Mouse (Mus musculus) forebrain, embryonic 16.5 days (tissue): Measurements from ENCODE around the gene Col18a1. TPM values are rescaled to one million over a fixed set of nuclear protein-coding genes. Genes with fewer than 3 reads are reported as not detected.

Experiments
- ATAC-seq: fragments of 200-750 bp; cut with Nextera tagmentation; 2 replicates; pipeline ENCODE4 v1.8.0; 2017; ENCODE audit warnings: mild to moderate bottlenecking, moderate library complexity
- H3K27ac ChIP-seq: fragments of 300-500 bp; sonication (generic); 2 replicates; pipeline ENCODE4 v1.5.1; 2014; ENCODE audit warnings: low read length, control low read depth
- H3K27me3 ChIP-seq: fragments of 300-500 bp; sonication (generic); replicated peaks from 2 replicates; pipeline ENCODE4 v1.6.1; 2014; ENCODE audit warnings: low read length; ENCODE audit not compliant: control insufficient read depth, insufficient read depth
- H3K36me3 ChIP-seq: fragments of 300-500 bp; sonication (generic); 2 replicates; pipeline ENCODE4 v1.6.1; 2014; ENCODE audit not compliant: control insufficient read depth, insufficient read depth
- H3K4me1 ChIP-seq: fragments of 300-500 bp; sonication (generic); replicated peaks from 2 replicates; pipeline ENCODE4 v1.6.1; 2014; ENCODE audit warnings: low read length; ENCODE audit not compliant: control insufficient read depth, insufficient read depth
- H3K4me2 ChIP-seq: fragments of 300-500 bp; sonication (generic); 2 replicates; pipeline ENCODE4 v1.6.1; 2014; ENCODE audit warnings: mild to moderate bottlenecking, low read length, control low read depth
- H3K4me3 ChIP-seq: fragments of 300-500 bp; sonication (generic); replicated peaks from 2 replicates; pipeline ENCODE4 v1.5.1; 2014; ENCODE audit warnings: mild to moderate bottlenecking, low read length, control low read depth
- H3K9ac ChIP-seq: fragments of 300-500 bp; sonication (generic); replicated peaks from 2 replicates; pipeline ENCODE4 v1.6.1; 2014; ENCODE audit warnings: low read depth, low read length, control low read depth
- H3K9me3 ChIP-seq: fragments of 300-500 bp; sonication (generic); 2 replicates; pipeline ENCODE4 v1.6.1; 2016; ENCODE audit warnings: low read length; ENCODE audit not compliant: control insufficient read depth
- WGBS: fragments of 180-500 bp; shearing (Covaris S2); extraction: QIAGEN DNeasy Blood & Tissue Kit; methylation state at CpG from one replicate; pipeline ENCODE4 v1.1.7; 2014; 5-methylcytosine and 5-hydroxymethylcytosine counted together
- polyA plus RNA-seq: library from polyadenylated mRNA; unstranded; fragments of >200 nt; fragmentation: Nextera tagmentation; extraction: Ambion mirVana; gene quantifications from 2 replicates; pipeline ENCODE4 v1.2.1, GENCODE M21; 2015

Gene Col18a1
- polyA plus RNA-seq, 1 experiment from 2014 or later, result 21.7 TPM

GRCm38 (mm10) chr10:77104327-77104726, 62.0 kb downstream of the Col18a1 start:
- Histone ChIP-seq H3K36me3 (no peaks in the 10 kb centered on the region), H3K4me2 (no peak overlapping the region), H3K4me3 (no peak overlapping the region), H3K27me3 (no peaks in the 10 kb centered on the region), H3K9me3 (no peaks in the 10 kb centered on the region), H3K27ac (no peak overlapping the region), H3K4me1 (no peaks in the 10 kb centered on the region), H3K9ac (no peak overlapping the region)
- no peak for ATAC-seq

GRCm38 (mm10) chr10:77103689-77104088, 62.7 kb downstream of the Col18a1 start:
- 82% methylated on average over 8 of the region's 8 CpGs for WGBS
- Histone ChIP-seq H3K4me1 (no peaks in the 10 kb centered on the region), H3K4me2 (no peak overlapping the region), H3K27ac (no peak overlapping the region), H3K27me3 (no peaks in the 10 kb centered on the region), H3K9ac (no peak overlapping the region), H3K9me3 (no peaks in the 10 kb centered on the region), H3K4me3 (no peak overlapping the region), H3K36me3 (no peaks in the 10 kb centered on the region)
- ATAC-seq, result no peak

- Histone ChIP-seq H3K27me3 (no peaks in the 10 kb centered on the region), H3K4me1 (no peaks in the 10 kb centered on the region), H3K4me2 (no peak overlapping the region), H3K36me3 (no peaks in the 10 kb centered on the region), H3K9ac (no peak overlapping the region), H3K27ac (no peak overlapping the region), H3K4me3 (no peak overlapping the region), H3K9me3 (no peaks in the 10 kb centered on the region)
- no peak for ATAC-seq
- 92% methylated on average over 4 of the region's 4 CpGs for WGBS
Observed at GRCm38 (mm10) chr10:77099777-77100176, 66.6 kb downstream of the Col18a1 start.

GRCm38 (mm10) chr10:77098619-77099018, 67.7 kb downstream of the Col18a1 start:
- Histone ChIP-seq H3K27ac (no peak overlapping the region), H3K36me3 (no peaks in the 10 kb centered on the region), H3K9ac (no peak overlapping the region), H3K4me2 (no peak overlapping the region), H3K4me1 (no peaks in the 10 kb centered on the region), H3K27me3 (no peaks in the 10 kb centered on the region), H3K9me3 (no peaks in the 10 kb centered on the region), H3K4me3 (no peak overlapping the region)
- WGBS, result 86% methylated on average over 2 of the region's 2 CpGs
- no peak for ATAC-seq

- H3K27ac ChIP-seq, result no peak overlapping the region
- H3K4me2 ChIP-seq, result no peak overlapping the region
- peaks cover 4% of the 10 kb centered on the region; the same call in 1 of the 2 replicates for H3K9me3 ChIP-seq
- H3K36me3 ChIP-seq, result no peaks in the 10 kb centered on the region
- ATAC-seq, result no peak
- no peaks in the 10 kb centered on the region for H3K27me3 ChIP-seq
- no peak overlapping the region for H3K4me3 ChIP-seq
- no peaks in the 10 kb centered on the region for H3K4me1 ChIP-seq
- 75% methylated on average over 4 of the region's 4 CpGs for WGBS
- no peak overlapping the region for H3K9ac ChIP-seq
Observed at GRCm38 (mm10) chr10:77097890-77098200, 68.5 kb downstream of the Col18a1 start.

GRCm38 (mm10) chr10:77097006-77097889, 69.1 kb downstream of the Col18a1 start:
- no peak for ATAC-seq
- WGBS, result 51% methylated on average over 12 of the region's 12 CpGs
- Histone ChIP-seq H3K4me1 (no peaks in the 10 kb centered on the region), H3K36me3 (no peaks in the 10 kb centered on the region), H3K4me2 (no peak overlapping the region), H3K27ac (no peak overlapping the region), H3K4me3 (no peak overlapping the region), H3K9ac (no peak overlapping the region), H3K27me3 (no peaks in the 10 kb centered on the region), H3K9me3 (peaks cover 8% of the 10 kb centered on the region; the same call in 1 of the 2 replicates)

GRCm38 (mm10) chr10:77095666-77096065, 70.7 kb downstream of the Col18a1 start:
- no peak overlapping the region for H3K4me3 ChIP-seq
- H3K27ac ChIP-seq, result no peak overlapping the region
- no peak overlapping the region for H3K4me2 ChIP-seq
- no peak for ATAC-seq
- WGBS, result 96% methylated on average over 3 of the region's 3 CpGs
- peaks cover 8% of the 10 kb centered on the region; the same call in 1 of the 2 replicates for H3K9me3 ChIP-seq
- no peak overlapping the region for H3K9ac ChIP-seq
- H3K36me3 ChIP-seq, result no peaks in the 10 kb centered on the region
- H3K27me3 ChIP-seq, result no peaks in the 10 kb centered on the region
- H3K4me1 ChIP-seq, result no peaks in the 10 kb centered on the region

- Histone ChIP-seq H3K9me3 (peaks cover 8% of the 10 kb centered on the region; the same call in 1 of the 2 replicates), H3K4me3 (no peak overlapping the region), H3K9ac (no peak overlapping the region), H3K27me3 (no peaks in the 10 kb centered on the region), H3K36me3 (no peaks in the 10 kb centered on the region), H3K27ac (no peak overlapping the region), H3K4me1 (no peaks in the 10 kb centered on the region), H3K4me2 (no peak overlapping the region)
- no peak for ATAC-seq
Observed at GRCm38 (mm10) chr10:77093817-77094216, 72.5 kb downstream of the Col18a1 start.

GRCm38 (mm10) chr10:77091538-77092097, 74.7 kb downstream of the Col18a1 start:
- no peak overlapping the region for H3K4me3 ChIP-seq
- no peaks in the 10 kb centered on the region for H3K27me3 ChIP-seq
- ATAC-seq, result no peak
- no peak overlapping the region for H3K4me2 ChIP-seq
- H3K9me3 ChIP-seq, result peaks cover 8% of the 10 kb centered on the region; the same call in 1 of the 2 replicates
- 89% methylated on average over 4 of the region's 4 CpGs for WGBS
- no peak overlapping the region for H3K27ac ChIP-seq
- no peaks in the 10 kb centered on the region for H3K4me1 ChIP-seq
- H3K36me3 ChIP-seq, result no peaks in the 10 kb centered on the region
- no peak overlapping the region for H3K9ac ChIP-seq
